Mouse (Mus musculus): ENCODE measurements around the gene Pla2g4e.
A peak's percentile ranks its signal among the peaks of the same experiment; 100 is the strongest.
"Not testable (repeated sequence)": the region's sequence is repeated elsewhere in the genome, so short reads cannot be mapped to it uniquely, and the experiment has no call there.

Pla2g4e gene

GRCm38 (mm10) chr2:120244679-120245420, at the start of gene Pla2g4e:
Gene Pla2g4e, minus strand, starts transcription at chr2:120245335.
- DNase-seq: peak; percentile 51

- DNase-seq: no peak
These were observed 46.4 kb upstream of the Pla2g4e start for GRCm38 (mm10) chr2:120291471-120292078.

GRCm38 (mm10) chr2:120288995-120289394, 43.9 kb upstream of the Pla2g4e start, which contains the start of gene Pla2g4d:
Gene Pla2g4d, minus strand, starts transcription at chr2:120289197.
- no peak for DNase-seq

- no peak for DNase-seq
These were observed 43.3 kb upstream of the Pla2g4e start for GRCm38 (mm10) chr2:120288401-120288800.

- peak; percentile 39 for DNase-seq
These were observed 40.5 kb upstream of the Pla2g4e start for GRCm38 (mm10) chr2:120285639-120286038.

- no peak for DNase-seq
These were observed 39.6 kb upstream of the Pla2g4e start for GRCm38 (mm10) chr2:120284705-120285104.

GRCm38 (mm10) chr2:120284094-120284493, 39.0 kb upstream of the Pla2g4e start:
- DNase-seq: no peak

- no peak for DNase-seq
These were observed 38.4 kb upstream of the Pla2g4e start for GRCm38 (mm10) chr2:120283550-120283949.

GRCm38 (mm10) chr2:120281221-120281620, 36.1 kb upstream of the Pla2g4e start:
- DNase-seq: no peak

GRCm38 (mm10) chr2:120279961-120280360, 34.8 kb upstream of the Pla2g4e start:
- DNase-seq: peak; percentile 64

GRCm38 (mm10) chr2:120276951-120277350, 31.8 kb upstream of the Pla2g4e start:
- no peak for DNase-seq

GRCm38 (mm10) chr2:120268635-120269034, 23.5 kb upstream of the Pla2g4e start:
- DNase-seq: no peak

- DNase-seq: no peak
These were observed 20.4 kb upstream of the Pla2g4e start for GRCm38 (mm10) chr2:120265523-120265922.

GRCm38 (mm10) chr2:120264858-120265257, 19.7 kb upstream of the Pla2g4e start:
- DNase-seq: no peak

- DNase-seq: peak; percentile 27
These were observed 17.7 kb upstream of the Pla2g4e start for GRCm38 (mm10) chr2:120262876-120263275.

- DNase-seq: no peak
These were observed 16.2 kb upstream of the Pla2g4e start for GRCm38 (mm10) chr2:120261346-120261745.

GRCm38 (mm10) chr2:120256259-120256658, 11.1 kb upstream of the Pla2g4e start:
- DNase-seq: no peak

- DNase-seq: no peak
These were observed 7.5 kb upstream of the Pla2g4e start for GRCm38 (mm10) chr2:120252644-120253043.

- peak; percentile 38 for DNase-seq
These were observed 384 bp upstream of the Pla2g4e start for GRCm38 (mm10) chr2:120245421-120246016.

GRCm38 (mm10) chr2:120243995-120244394, 1.1 kb downstream of the Pla2g4e start:
- DNase-seq: peak; percentile 35

- DNase-seq: peak; percentile 41
These were observed 2.2 kb downstream of the Pla2g4e start for GRCm38 (mm10) chr2:120242791-120243467.

- not testable (repeated sequence) for DNase-seq
These were observed 6.4 kb downstream of the Pla2g4e start for GRCm38 (mm10) chr2:120238733-120239132.

GRCm38 (mm10) chr2:120237784-120238183, 7.4 kb downstream of the Pla2g4e start:
- DNase-seq: no peak

All from cerebellum, adult 11 months (tissue).